Mouse (Mus musculus): ENCODE measurements around the gene Sytl3.
"Not testable (repeated sequence)": the region's sequence is repeated elsewhere in the genome, so short reads cannot be mapped to it uniquely, and the experiment has no call there.

- TF ChIP-seq CTCF (conservative IDR thresholded peaks at IDR 0.05 in 1 of 2, IDR thresholded peaks at IDR 0.05 in 1 of 2; ENCODE audit: low read depth in 2 of 2, low read length in 2 of 2); JUND (conservative IDR thresholded peaks at IDR 0.05; ENCODE audit: low read depth, low read length); E2F4 (IDR thresholded peaks at IDR 0.05; ENCODE audit: insufficient replicate concordance, low read depth, low read length); RCOR1 (conservative IDR thresholded peaks at IDR 0.05; ENCODE audit: low read depth, low read length); MXI1 (IDR thresholded peaks at IDR 0.05; ENCODE audit: low read depth, low read length); KAT2A (IDR thresholded peaks at IDR 0.05; ENCODE audit: insufficient replicate concordance, low read length): not testable (repeated sequence)
These were observed 19.2 kb downstream of the Sytl3 start for GRCm38 (mm10) chr17:6678063-6678462.

Measured in CH12.LX (cell line).